Mouse (Mus musculus): ENCODE measurements around the gene Dennd1b. TPM values are rescaled to one million over a fixed set of nuclear protein-coding genes. Genes with fewer than 3 reads are reported as not detected.

Gene Dennd1b
- polyA plus RNA-seq, 1 experiment, result 4.2 TPM

DNA sequence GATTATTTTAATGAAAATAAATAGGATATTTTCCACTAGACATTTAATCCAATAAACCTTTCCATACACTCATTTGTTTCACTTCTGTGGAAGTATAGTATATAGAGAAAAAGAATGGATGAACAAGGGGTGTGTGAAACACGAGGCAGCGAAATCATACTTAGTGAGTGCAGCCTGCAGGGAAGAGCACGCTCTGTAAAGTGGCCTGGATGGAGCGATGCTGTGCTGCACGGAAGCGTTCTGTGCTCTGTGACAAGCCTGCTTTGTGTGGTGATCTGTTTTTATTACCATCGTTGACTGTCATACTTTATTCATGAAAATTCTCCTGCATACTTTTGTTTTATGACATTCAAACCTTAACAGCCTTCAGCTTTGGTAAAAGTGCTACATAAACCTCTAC, 58.1 kb downstream of the Dennd1b start:
- H3K4me1 ChIP-seq (ENCODE audit: control insufficient read depth, insufficient read depth, insufficient read length, low read length), result no peaks in the 10 kb centered on the region
- no peak overlapping the region for H3K4me3 ChIP-seq (ENCODE audit: insufficient read depth, low read depth, low read length)
- no peak overlapping the region for H3K27ac ChIP-seq (replicated peaks; ENCODE audit: low read depth, low read length)

GRCm38 (mm10) chr1:139025882-139026645, 62.8 kb downstream of the Dennd1b start:
- Histone ChIP-seq H3K27ac (replicated peaks; ENCODE audit: low read depth, low read length) (no peak overlapping the region), H3K4me3 (ENCODE audit: insufficient read depth, low read depth, low read length) (no peak overlapping the region), H3K4me1 (ENCODE audit: control insufficient read depth, insufficient read depth, insufficient read length, low read length) (peaks cover 2% of the 10 kb centered on the region; the same call in 1 of the 2 replicates)

- Histone ChIP-seq H3K27ac (replicated peaks; ENCODE audit: low read depth, low read length) (no peak overlapping the region), H3K4me1 (ENCODE audit: control insufficient read depth, insufficient read depth, insufficient read length, low read length) (peaks cover 4% of the 10 kb centered on the region; the same call in 1 of the 2 replicates), H3K4me3 (ENCODE audit: insufficient read depth, low read depth, low read length) (no peak overlapping the region)
These were observed 66.3 kb downstream of the Dennd1b start for GRCm38 (mm10) chr1:139029521-139029920.

DNA sequence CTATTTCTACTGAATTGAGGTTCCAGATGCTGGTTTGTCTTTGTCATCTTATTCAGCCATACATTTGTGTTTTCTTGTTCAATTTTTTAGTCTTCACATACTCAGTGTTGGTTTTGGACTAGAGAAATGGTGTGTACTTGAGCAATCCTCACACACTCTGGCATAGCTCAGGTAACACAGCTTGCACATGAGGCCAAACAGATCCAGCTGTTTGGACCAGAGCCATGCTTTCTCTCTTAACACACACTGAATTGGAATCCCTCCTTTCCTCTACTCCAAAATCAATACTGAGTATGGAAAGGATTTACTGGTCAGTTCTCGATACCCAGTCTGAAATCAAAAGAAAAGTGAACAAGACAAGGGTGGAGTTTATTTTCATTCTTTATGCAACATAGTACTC, 69.2 kb downstream of the Dennd1b start:
- H3K4me3 ChIP-seq (ENCODE audit: insufficient read depth, low read depth, low read length), result no peak overlapping the region
- H3K4me1 ChIP-seq (ENCODE audit: control insufficient read depth, insufficient read depth, insufficient read length, low read length), result peaks cover 8% of the 10 kb centered on the region
- no peak overlapping the region for H3K27ac ChIP-seq (replicated peaks; ENCODE audit: low read depth, low read length)

DNA sequence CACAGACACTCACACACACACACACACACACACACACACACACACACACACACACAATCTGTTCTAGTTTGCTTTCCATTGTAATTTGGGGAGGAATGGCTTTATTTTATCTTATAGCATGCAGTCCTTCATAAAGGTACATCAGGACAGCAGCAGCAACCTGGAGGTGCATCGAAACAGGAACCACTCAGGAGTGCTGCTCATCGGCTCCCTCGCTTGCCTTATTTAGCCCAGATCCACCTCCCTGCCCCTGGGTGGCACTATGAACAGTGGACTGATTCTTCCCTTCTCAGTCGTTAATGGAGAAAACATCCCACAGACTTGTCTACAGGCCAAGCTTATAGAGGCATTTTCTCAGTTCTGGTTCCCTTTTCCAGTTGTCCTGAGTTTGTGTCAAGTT, 71.9 kb downstream of the Dennd1b start:
- no peak overlapping the region for H3K4me3 ChIP-seq (ENCODE audit: insufficient read depth, low read depth, low read length)
- H3K4me1 ChIP-seq (ENCODE audit: control insufficient read depth, insufficient read depth, insufficient read length, low read length), result peaks cover 6% of the 10 kb centered on the region
- no peak overlapping the region for H3K27ac ChIP-seq (replicated peaks; ENCODE audit: low read depth, low read length)

GRCm38 (mm10) chr1:139036302-139036701, 73.1 kb downstream of the Dennd1b start:
- Histone ChIP-seq H3K4me3 (ENCODE audit: insufficient read depth, low read depth, low read length) (no peak overlapping the region), H3K27ac (replicated peaks; ENCODE audit: low read depth, low read length) (no peak overlapping the region), H3K4me1 (ENCODE audit: control insufficient read depth, insufficient read depth, insufficient read length, low read length) (peaks cover 4% of the 10 kb centered on the region)

DNA sequence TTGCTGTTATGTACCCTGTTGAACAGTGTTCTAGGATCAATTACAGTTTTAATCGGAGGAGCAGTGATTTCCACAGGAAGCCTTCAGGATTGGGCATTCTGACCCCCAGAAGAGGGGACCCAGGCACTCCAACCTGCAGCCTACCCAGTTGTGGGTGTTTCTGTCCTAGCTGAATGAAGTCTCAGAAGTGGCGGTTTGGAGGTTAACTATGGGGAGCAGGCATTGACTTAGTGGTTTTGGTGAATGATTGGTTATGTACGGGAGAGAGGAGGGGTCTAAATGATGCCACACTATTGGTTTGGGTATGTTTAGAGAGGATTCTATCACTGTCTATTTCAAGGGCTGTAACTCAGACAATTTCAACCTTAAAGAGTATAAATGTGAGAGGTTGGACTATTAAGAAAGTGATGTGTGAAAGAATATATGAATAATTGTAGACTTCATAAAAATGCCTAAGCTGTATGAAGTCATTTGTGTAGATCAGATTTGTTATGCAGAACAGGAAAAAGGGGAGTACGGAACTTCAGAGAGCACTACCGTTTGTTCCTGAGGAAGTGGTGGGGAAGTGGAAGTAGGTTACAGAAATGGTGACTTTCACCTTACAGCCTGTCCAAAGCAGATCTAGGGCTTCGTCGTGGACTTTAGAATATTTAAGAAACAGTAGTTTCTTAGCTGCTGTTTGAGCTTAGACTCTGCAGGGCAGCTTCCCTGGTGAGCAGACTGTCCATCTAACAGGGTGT, 73.7 kb downstream of the Dennd1b start:
- no peak overlapping the region for H3K4me3 ChIP-seq (ENCODE audit: insufficient read depth, low read depth, low read length)
- peaks cover 4% of the 10 kb centered on the region; the same call in 1 of the 2 replicates for H3K4me1 ChIP-seq (ENCODE audit: control insufficient read depth, insufficient read depth, insufficient read length, low read length)

DNA sequence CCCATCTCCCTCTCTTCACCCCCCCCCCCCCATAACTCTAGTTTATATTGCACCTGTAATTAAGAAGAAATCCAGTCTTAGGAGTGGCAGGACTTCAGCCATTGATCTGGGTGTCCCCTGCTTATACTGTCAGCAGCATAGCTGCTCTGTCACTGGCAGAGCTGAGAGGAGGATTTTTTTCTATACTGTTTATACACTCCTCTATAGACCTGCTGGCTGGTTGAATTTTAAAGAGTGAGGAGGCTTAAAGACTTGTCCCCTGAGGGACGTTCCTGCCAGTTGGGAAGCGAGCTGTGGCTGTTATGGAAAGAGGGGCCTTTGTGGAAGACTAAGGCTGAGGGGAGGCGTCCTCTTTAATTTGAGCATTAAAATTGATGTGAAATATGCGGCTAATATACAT, 74.8 kb downstream of the Dennd1b start:
- no peak overlapping the region for H3K27ac ChIP-seq (replicated peaks; ENCODE audit: low read depth, low read length)
- no peak overlapping the region for H3K4me3 ChIP-seq (ENCODE audit: insufficient read depth, low read depth, low read length)
- H3K4me1 ChIP-seq (ENCODE audit: control insufficient read depth, insufficient read depth, insufficient read length, low read length), result peaks cover 4% of the 10 kb centered on the region; the same call in 1 of the 2 replicates

More for the DNA sequence above, 73.7 kb downstream of the Dennd1b start:
- no peak overlapping the region for H3K27ac ChIP-seq (replicated peaks; ENCODE audit: low read depth, low read length)

DNA sequence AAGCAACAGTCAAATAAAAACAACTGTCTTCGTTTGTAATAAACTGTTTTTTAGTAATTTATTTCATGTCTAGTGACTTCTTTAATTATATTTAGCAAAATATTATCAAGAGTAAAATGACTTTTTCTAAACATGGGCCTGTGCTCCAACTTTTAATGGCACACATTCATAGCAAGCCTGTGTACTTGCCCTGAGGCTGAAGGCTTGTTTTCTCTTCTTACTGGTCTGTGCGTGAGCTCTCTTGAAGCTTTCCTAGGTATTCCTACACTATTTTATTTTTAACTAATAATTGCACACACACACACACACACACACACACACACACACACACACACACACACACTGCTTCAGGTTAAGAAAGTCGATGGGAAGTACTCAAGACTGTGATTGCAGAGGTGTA, 75.4 kb downstream of the Dennd1b start:
- H3K27ac ChIP-seq (replicated peaks; ENCODE audit: low read depth, low read length), result no peak overlapping the region
- H3K4me3 ChIP-seq (ENCODE audit: insufficient read depth, low read depth, low read length), result no peak overlapping the region
- peaks cover 4% of the 10 kb centered on the region; the same call in 1 of the 2 replicates for H3K4me1 ChIP-seq (ENCODE audit: control insufficient read depth, insufficient read depth, insufficient read length, low read length)

DNA sequence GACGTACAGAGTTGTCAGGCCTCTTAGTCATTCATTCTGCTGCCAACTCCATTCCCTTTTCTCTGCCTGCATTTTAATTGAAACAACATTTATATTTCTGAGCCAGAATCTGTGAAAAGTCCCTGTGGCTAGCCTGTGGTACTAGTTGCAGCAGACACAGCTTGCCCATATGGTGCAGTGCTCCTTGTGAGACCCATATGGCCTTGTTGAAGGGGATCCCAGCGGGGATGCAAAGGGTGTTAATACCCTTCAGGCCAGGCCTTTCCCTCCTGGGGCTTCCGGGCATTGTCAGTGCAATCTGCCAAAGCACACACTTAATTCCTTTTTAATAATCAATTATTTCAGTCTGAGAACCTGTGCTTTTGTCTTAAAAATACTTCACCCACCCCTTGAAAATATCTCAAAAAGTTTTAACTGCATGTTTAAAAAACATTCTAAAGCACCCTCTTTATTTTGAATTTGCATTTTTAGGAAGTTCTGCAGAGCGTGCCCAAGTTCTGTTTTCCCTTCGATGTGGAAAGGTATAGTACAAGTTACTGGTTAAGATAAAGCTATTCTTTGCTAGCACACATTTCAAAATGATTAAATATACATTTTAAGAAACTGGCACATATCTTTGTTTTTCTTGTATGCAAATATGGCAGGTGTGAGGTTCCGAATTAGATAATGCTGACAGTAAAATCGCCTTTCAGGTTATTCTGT, 76.4 kb downstream of the Dennd1b start:
- H3K27ac ChIP-seq (replicated peaks; ENCODE audit: low read depth, low read length), result no peak overlapping the region
- H3K4me1 ChIP-seq (ENCODE audit: control insufficient read depth, insufficient read depth, insufficient read length, low read length), result peaks cover 4% of the 10 kb centered on the region; the same call in 1 of the 2 replicates
- H3K4me3 ChIP-seq (ENCODE audit: insufficient read depth, low read depth, low read length), result no peak overlapping the region

- Histone ChIP-seq H3K27ac (replicated peaks; ENCODE audit: low read depth, low read length) (no peak overlapping the region), H3K4me1 (ENCODE audit: control insufficient read depth, insufficient read depth, insufficient read length, low read length) (no peaks in the 10 kb centered on the region), H3K4me3 (ENCODE audit: insufficient read depth, low read depth, low read length) (no peak overlapping the region)
These were observed 85.8 kb downstream of the Dennd1b start for GRCm38 (mm10) chr1:139049075-139049474.

DNA sequence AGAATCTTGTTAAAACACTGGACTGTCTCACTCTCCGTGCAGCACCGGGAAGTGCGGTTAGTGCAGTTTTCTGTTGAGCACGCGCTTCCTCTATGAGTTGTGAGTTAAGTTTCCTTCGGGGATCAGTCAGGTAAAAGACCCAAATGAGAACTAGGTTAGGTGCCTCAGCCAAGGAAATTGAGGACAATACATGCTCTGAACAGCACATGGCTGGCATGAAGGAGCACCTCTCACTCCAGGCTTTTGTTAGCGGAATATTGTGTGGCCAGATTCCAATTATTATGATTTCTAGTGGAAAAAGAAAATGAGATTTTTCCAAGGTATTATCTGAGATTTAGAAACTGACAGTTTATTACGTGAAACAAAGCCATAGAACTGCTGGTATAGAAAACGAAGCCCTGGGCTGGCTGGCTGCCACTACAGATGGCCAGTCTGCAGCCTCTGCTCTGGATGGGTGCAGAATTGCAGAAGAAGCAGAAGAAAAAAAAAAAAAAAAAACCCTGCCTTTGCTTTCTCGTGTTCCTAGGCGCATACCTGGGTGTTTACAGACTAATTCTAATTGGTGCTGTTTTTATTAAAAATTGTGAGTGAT, 86.7 kb downstream of the Dennd1b start:
- no peak overlapping the region for H3K27ac ChIP-seq (replicated peaks; ENCODE audit: low read depth, low read length)
- no peaks in the 10 kb centered on the region for H3K4me1 ChIP-seq (ENCODE audit: control insufficient read depth, insufficient read depth, insufficient read length, low read length)
- H3K4me3 ChIP-seq (ENCODE audit: insufficient read depth, low read depth, low read length), result no peak overlapping the region

- no peak overlapping the region for H3K4me3 ChIP-seq (ENCODE audit: insufficient read depth, low read depth, low read length)
- H3K4me1 ChIP-seq (ENCODE audit: control insufficient read depth, insufficient read depth, insufficient read length, low read length), result no peaks in the 10 kb centered on the region
- no peak overlapping the region for H3K27ac ChIP-seq (replicated peaks; ENCODE audit: low read depth, low read length)
These were observed 89.8 kb downstream of the Dennd1b start for GRCm38 (mm10) chr1:139053003-139053402.

DNA sequence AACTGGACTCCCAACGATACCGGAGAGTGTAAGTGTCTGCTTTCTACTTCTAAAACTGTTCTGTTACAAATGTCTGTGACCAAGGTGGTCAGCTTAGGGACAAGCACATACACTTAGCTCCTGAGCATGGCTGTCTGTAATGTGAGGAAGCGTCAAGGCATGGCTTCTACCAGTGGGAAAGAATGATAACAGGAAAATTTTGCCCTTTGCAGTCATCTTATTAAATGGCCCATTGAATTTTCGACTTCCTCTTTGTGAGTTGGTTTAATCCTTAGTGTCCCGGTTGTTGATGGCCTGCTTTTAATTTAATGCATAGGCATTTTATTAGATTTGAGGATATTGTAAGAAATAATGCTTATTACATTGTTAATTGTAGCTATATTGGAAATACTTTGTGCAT, 97.1 kb downstream of the Dennd1b start:
- Histone ChIP-seq H3K4me1 (ENCODE audit: control insufficient read depth, insufficient read depth, insufficient read length, low read length) (no peaks in the 10 kb centered on the region), H3K4me3 (ENCODE audit: insufficient read depth, low read depth, low read length) (no peak overlapping the region), H3K27ac (replicated peaks; ENCODE audit: low read depth, low read length) (no peak overlapping the region)

GRCm38 (mm10) chr1:139064711-139065110, 101.5 kb downstream of the Dennd1b start:
- Histone ChIP-seq H3K4me1 (ENCODE audit: control insufficient read depth, insufficient read depth, insufficient read length, low read length) (no peaks in the 10 kb centered on the region), H3K27ac (replicated peaks; ENCODE audit: low read depth, low read length) (no peak overlapping the region), H3K4me3 (ENCODE audit: insufficient read depth, low read depth, low read length) (no peak overlapping the region)
